Mouse (Mus musculus) intestine, postnatal 0 days (tissue): ENCODE measurements around the gene Slc35f6. TPM values are rescaled to one million over a fixed set of nuclear protein-coding genes. Genes with fewer than 3 reads are reported as not detected.
A peak's percentile ranks its signal among the peaks of the same experiment; 100 is the strongest.
"Not testable (repeated sequence)": the region's sequence is repeated elsewhere in the genome, so short reads cannot be mapped to it uniquely, and the experiment has no call there.

ENCODE experiments used
- ATAC-seq: fragments of 200-750 bp; cut with Nextera tagmentation; 2 replicates; pipeline ENCODE4 v1.8.0; 2017; ENCODE audit warnings: mild to moderate bottlenecking, moderate TSS enrichment, moderate library complexity
- H3K27ac ChIP-seq: fragments of 300-500 bp; sonication (generic); 2 replicates; pipeline ENCODE4 v1.5.1; 2014; ENCODE audit warnings: mild to moderate bottlenecking, low read depth, low read length, moderate library complexity
- H3K27me3 ChIP-seq: fragments of 300-500 bp; sonication (generic); replicated peaks from 2 replicates; pipeline ENCODE4 v1.6.1; 2014; ENCODE audit warnings: low read length, mixed read lengths; ENCODE audit not compliant: control insufficient read depth, insufficient read depth
- H3K36me3 ChIP-seq: fragments of 300-500 bp; sonication (generic); 2 replicates; pipeline ENCODE4 v1.6.1; 2014; ENCODE audit warnings: mild to moderate bottlenecking, moderate library complexity; ENCODE audit not compliant: control insufficient read depth, insufficient read depth
- H3K4me1 ChIP-seq: fragments of 300-500 bp; sonication (generic); replicated peaks from 2 replicates; pipeline ENCODE4 v1.6.1; 2014; ENCODE audit warnings: antibody characterized with exemption, low read length, mixed read lengths; ENCODE audit not compliant: control insufficient read depth, insufficient read depth
- H3K4me2 ChIP-seq: fragments of 300-500 bp; sonication (generic); replicated peaks from 2 replicates; pipeline ENCODE4 v1.6.1; 2014; ENCODE audit warnings: low read depth, mild to moderate bottlenecking, moderate library complexity
- H3K4me3 ChIP-seq: fragments of 300-500 bp; sonication (generic); 2 replicates; pipeline ENCODE4 v1.5.1; 2014; ENCODE audit warnings: low read depth, low read length
- H3K9ac ChIP-seq: fragments of 300-500 bp; sonication (generic); 2 replicates; pipeline ENCODE4 v1.6.1; 2014; ENCODE audit warnings: mild to moderate bottlenecking, low read depth, low read length
- H3K9me3 ChIP-seq: fragments of 300-500 bp; sonication (generic); 2 replicates; pipeline ENCODE4 v1.6.1; 2016; ENCODE audit warnings: mixed run types; ENCODE audit not compliant: control insufficient read depth
- CTCF ChIP-seq: sonication (generic); IDR thresholded peaks from 2 replicates; pipeline ENCODE4 v1.5.1; 2016; ENCODE audit warnings: low read depth, mild to moderate bottlenecking, control low read depth, antibody characterized with exemption, moderate library complexity
- whole genome bisulfite sequencing: fragments of 180-500 bp; shearing (Covaris S2); extraction: QIAGEN DNeasy Blood & Tissue Kit; methylation state at CpG from one replicate; pipeline ENCODE4 v1.1.7; 2014; 5-methylcytosine and 5-hydroxymethylcytosine counted together
- polyA plus RNA-seq: library from polyadenylated mRNA; unstranded; fragments of >200 nt; fragmentation: Nextera tagmentation; extraction: Ambion mirVana; gene quantifications from 2 replicates; pipeline ENCODE4 v1.2.1, GENCODE M21; 2015

The Slc35f6 gene
- polyA plus RNA-seq, 1 experiment from 2014 or later, result 71.6 TPM

DNA sequence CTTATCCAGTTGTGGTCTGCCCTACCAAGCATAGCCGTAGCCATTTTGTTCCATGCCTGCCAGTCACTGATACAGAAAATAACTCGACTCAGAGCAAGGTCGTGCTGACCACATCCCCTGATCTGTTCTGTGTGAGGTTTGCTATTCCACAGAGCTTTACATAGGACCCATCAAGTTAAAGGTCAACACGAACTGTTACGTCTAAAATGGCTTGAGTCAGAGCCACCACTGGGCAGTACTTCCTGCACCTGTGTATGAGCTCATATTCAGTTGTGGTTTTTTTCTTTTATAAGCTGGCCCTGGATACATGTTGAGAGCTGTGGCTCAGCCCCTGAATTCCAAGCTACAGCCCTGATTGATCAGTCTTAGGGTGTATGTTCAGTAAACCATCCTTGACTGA, 31.9 kb downstream of the Slc35f6 start:
- Histone ChIP-seq H3K4me3 (no peak overlapping the region), H3K36me3 (peaks cover 16% of the 10 kb centered on the region; the same call in 1 of the 2 replicates), H3K4me1 (no peaks in the 10 kb centered on the region), H3K9ac (no peak overlapping the region), H3K9me3 (no peaks in the 10 kb centered on the region), H3K27me3 (no peaks in the 10 kb centered on the region), H3K4me2 (no peak overlapping the region), H3K27ac (no peak overlapping the region)
- 80% methylated on average over 5 of the region's 5 CpGs for WGBS
- ATAC-seq, result no peak
- no peak for TF ChIP-seq CTCF

DNA sequence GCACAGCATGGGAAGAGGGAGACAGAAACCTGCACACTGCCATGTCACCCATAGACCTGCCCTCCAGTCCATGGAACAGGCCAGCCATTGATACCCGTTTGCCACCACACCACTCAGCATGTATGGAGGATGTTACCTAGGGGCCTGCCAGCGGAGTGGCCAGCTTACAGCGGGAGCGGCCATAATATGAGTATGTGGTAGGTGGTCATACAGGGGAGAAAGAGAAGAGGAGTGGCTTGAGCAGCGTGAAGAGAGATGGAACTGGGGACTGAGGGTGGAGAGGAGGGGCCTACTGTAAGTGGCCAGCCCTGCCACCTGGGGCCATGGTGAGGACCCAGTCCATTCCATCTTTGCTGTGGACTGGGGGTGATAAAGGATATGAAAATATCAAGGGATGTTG, 34.2 kb downstream of the Slc35f6 start:
- no peak for ATAC-seq
- no peak overlapping the region for H3K27ac ChIP-seq
- H3K9me3 ChIP-seq, result no peaks in the 10 kb centered on the region
- no peaks in the 10 kb centered on the region for H3K36me3 ChIP-seq
- H3K4me1 ChIP-seq, result no peaks in the 10 kb centered on the region
- no peak overlapping the region for H3K4me3 ChIP-seq
- H3K9ac ChIP-seq, result no peak overlapping the region
- TF ChIP-seq CTCF, result no peak
- no peaks in the 10 kb centered on the region for H3K27me3 ChIP-seq
- no peak overlapping the region for H3K4me2 ChIP-seq
- 82% methylated on average over 5 of the region's 5 CpGs for WGBS

- Histone ChIP-seq H3K4me3 (no peak overlapping the region), H3K27ac (no peak overlapping the region), H3K4me1 (no peaks in the 10 kb centered on the region), H3K9ac (no peak overlapping the region), H3K4me2 (no peak overlapping the region), H3K27me3 (no peaks in the 10 kb centered on the region), H3K9me3 (no peaks in the 10 kb centered on the region), H3K36me3 (no peaks in the 10 kb centered on the region)
- ATAC-seq, result no peak
- peak; percentile 64 for TF ChIP-seq CTCF
Measured at GRCm38 (mm10) chr5:30682967-30683600, 35.4 kb downstream of the Slc35f6 start.

DNA sequence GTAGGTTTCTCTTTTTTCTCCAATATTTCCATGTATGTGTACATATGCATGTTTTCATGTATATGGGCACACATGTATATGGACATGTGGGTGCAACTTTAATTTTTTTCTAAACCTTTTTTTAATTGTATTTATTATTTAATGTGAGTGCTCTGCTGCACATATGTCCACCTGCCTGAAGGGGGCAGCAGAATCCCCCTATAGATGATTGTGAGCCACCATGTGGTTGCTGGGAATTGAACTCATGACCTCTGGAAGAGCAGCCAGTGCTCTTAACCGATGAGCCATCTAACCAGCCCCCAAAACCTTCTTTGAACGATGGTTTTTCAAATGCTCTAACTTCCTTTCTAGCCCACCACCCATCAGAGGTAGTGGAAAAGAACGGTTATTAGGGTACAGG, 36.3 kb downstream of the Slc35f6 start:
- H3K9me3 ChIP-seq, result no peaks in the 10 kb centered on the region
- no peak for ATAC-seq
- H3K4me2 ChIP-seq, result no peak overlapping the region
- H3K4me1 ChIP-seq, result no peaks in the 10 kb centered on the region
- no peak overlapping the region for H3K27ac ChIP-seq
- H3K27me3 ChIP-seq, result no peaks in the 10 kb centered on the region
- 77% methylated on average over 3 of the region's 3 CpGs for WGBS
- H3K9ac ChIP-seq, result no peak overlapping the region
- no peaks in the 10 kb centered on the region for H3K36me3 ChIP-seq
- peak; percentile 51 for TF ChIP-seq CTCF
- H3K4me3 ChIP-seq, result no peak overlapping the region

- H3K9me3 ChIP-seq, result no peaks in the 10 kb centered on the region
- no peak overlapping the region for H3K27ac ChIP-seq
- H3K4me3 ChIP-seq, result no peak overlapping the region
- peak; percentile 76 for TF ChIP-seq CTCF
- no peaks in the 10 kb centered on the region for H3K27me3 ChIP-seq
- 58% methylated on average over 3 of the region's 3 CpGs for WGBS
- H3K36me3 ChIP-seq, result no peaks in the 10 kb centered on the region
- H3K4me1 ChIP-seq, result no peaks in the 10 kb centered on the region
- no peak overlapping the region for H3K4me2 ChIP-seq
- no peak for ATAC-seq
- no peak overlapping the region for H3K9ac ChIP-seq
Measured at GRCm38 (mm10) chr5:30686781-30687180, 39.0 kb downstream of the Slc35f6 start.

DNA sequence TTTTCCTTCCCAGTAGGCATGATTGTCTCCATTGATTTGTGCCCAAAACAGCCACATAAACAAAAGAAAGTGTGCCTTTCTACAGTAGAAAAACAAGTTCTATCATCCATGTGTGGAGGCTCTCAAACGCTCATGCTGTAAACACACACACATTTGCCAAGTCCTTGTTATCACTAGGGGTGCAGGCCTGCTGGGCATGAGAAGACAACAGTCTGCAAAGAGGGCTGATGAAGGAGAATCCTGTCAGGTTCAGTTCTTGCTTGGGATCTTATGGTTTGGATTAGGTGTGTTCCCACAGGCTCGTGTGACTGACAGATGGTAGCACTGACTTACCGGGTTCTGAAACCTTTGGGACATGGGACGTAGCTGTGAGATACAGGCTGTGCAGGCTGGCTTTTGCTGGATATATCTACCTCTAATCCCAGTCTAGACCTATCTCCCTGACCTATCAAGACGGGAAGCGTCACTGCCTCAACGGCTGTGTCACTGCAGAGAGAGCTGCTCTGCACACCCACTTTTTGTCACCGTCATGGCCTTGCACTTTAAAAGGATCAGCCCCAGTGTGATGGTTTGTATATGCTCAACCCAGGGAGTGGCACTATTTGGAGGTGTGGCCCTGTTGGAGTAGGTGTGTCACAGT, 52.7 kb downstream of the Slc35f6 start:
- no peak overlapping the region for H3K9ac ChIP-seq
- H3K36me3 ChIP-seq, result no peaks in the 10 kb centered on the region
- no peak overlapping the region for H3K27ac ChIP-seq
- H3K4me2 ChIP-seq, result no peak overlapping the region
- 79% methylated on average over 8 of the region's 8 CpGs for WGBS
- H3K9me3 ChIP-seq, result no peaks in the 10 kb centered on the region
- ATAC-seq, result no peak
- no peak overlapping the region for H3K4me3 ChIP-seq
- no peak for TF ChIP-seq CTCF
- H3K27me3 ChIP-seq, result 0 out of 2 replicates have a peak, but pooled peaks cover 4% of the 10 kb centered on the region
- no peaks in the 10 kb centered on the region for H3K4me1 ChIP-seq

DNA sequence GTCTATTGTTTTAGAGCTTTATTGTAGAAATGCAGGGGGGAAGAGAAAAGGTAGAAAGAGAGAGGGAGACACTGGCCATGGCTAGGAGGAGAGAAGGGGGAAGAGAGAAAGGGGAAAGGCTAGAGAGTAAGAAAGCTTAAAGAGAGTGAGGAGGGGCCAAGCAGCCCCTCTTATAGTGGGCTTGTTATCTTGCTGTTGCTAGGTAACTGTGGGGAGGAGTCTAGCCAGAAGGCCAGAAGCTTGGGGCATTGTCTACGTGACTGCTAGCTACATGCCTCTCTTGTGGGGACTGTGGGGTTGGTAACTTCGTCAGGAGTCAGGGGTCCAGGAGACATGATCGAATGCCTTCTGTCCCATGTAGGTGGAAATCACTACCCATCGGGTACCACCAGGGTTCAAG, 53.6 kb downstream of the Slc35f6 start:
- 42% methylated on average over 4 of the region's 4 CpGs for WGBS

More for the DNA sequence above, 53.6 kb downstream of the Slc35f6 start:
- not testable (repeated sequence) for H3K9ac ChIP-seq, H3K27me3 ChIP-seq, H3K4me3 ChIP-seq, H3K27ac ChIP-seq, H3K36me3 ChIP-seq, ATAC-seq, H3K4me1 ChIP-seq, H3K9me3 ChIP-seq, H3K4me2 ChIP-seq
